Mouse (Mus musculus): ENCODE data around the gene Tgif1. TPM values are rescaled to one million over a fixed set of nuclear protein-coding genes. Genes with fewer than 3 reads are reported as not detected.
A peak's percentile ranks its signal among the peaks of the same experiment; 100 is the strongest.

Gene Tgif1
- total and polyA plus RNA-seq, 2 experiments from 2014 or later = 7.8 to 9.0 TPM

DNA sequence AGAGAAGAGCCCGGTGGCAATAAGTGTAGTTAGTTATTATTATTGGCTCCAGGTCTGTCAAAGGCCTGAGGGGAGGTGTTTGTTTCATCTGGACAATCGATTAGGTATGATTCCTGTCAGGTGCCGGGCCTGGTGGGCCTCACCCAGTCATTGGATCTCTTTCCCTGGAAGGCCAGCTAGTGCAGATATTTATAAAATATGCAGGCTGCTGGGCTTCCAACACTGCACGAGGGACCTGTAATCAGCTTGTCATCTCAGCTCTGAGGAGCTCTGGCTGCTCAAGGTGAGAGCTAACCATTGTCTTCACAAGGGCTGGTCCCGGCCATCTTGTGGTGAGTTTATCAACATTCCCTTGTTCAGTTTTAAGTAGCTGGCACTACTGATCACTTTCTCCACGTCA, 675 bp upstream of the Tgif1 start:
- WGBS = 34% methylated on average over 6 of the region's 6 CpGs
- ATAC-seq (ENCODE audit: insufficient read depth, low read depth) (no peak), DNase-seq (ENCODE audit: low spot score) (no peak)
- no peaks in the 10 kb centered on the region for H3K9me3 ChIP-seq (replicated peaks; ENCODE audit: control insufficient read depth, low read length)
- TF ChIP-seq CTCF (IDR thresholded peaks at IDR 0.05; ENCODE audit: low read depth) (no peak), EP300 (IDR thresholded peaks at IDR 0.05; ENCODE audit: low read depth) (no peak)
- H3K4me3 ChIP-seq (ENCODE audit: low read depth, low read length) = peak overlapping the region; percentile 63
- no peaks in the 10 kb centered on the region for H3K4me1 ChIP-seq (ENCODE audit: control insufficient read depth, insufficient read depth)
- H3K27me3 ChIP-seq (ENCODE audit: control insufficient read depth, insufficient read depth, low read length) = no peaks in the 10 kb centered on the region
- H3K4me2 ChIP-seq (ENCODE audit: low read depth, low read length) = peak overlapping the region; percentile 91
- H3K27ac ChIP-seq (ENCODE audit: low read depth) = peak overlapping the region; percentile 94
- peak overlapping the region; percentile 64; the same call in 1 of the 2 replicates for H3K9ac ChIP-seq (replicated peaks; ENCODE audit: low read depth, low read length)
- no peaks in the 10 kb centered on the region for H3K36me3 ChIP-seq (replicated peaks; ENCODE audit: control insufficient read depth, insufficient read depth, low read length)

DNA sequence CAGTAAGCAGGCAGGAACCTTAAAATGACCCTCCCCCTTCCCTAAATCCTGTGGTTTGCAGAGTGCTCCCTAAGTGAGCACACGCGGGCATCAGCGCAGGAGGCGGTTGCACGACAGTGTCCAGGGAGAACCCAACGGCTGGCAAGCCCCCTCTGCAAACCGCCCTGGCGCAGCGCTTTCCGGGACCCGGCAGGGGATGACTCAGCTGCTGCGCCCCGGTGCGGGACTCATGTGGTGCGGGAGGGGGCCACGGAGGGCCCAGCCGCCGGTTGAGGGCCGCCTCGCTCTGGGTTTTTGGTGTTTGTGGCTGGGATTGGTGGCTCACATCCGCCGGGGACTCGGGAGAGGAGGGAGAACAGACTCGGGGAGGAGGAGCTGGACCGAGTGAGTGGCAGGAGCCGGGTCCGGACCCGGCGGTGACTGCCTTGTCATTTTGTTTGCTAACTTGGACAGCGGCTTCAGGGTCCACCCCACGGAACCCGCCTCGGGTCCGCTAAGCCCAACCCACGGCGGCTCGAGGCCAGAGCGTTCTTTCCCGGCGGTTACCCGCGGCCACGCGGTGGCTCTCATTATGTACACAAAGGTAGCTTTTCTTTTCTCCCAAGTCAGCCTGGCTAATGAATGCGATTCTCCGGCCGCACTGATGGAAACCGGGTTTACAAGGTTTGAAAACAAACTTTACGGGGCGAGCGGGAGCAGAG, 510 bp downstream of the Tgif1 start:
- Histone ChIP-seq H3K36me3 (replicated peaks; ENCODE audit: control insufficient read depth, insufficient read depth, low read length) (no peaks in the 10 kb centered on the region), H3K4me2 (ENCODE audit: low read depth, low read length) (peak overlapping the region; percentile 91), H3K4me1 (ENCODE audit: control insufficient read depth, insufficient read depth) (no peaks in the 10 kb centered on the region), H3K27me3 (ENCODE audit: control insufficient read depth, insufficient read depth, low read length) (no peaks in the 10 kb centered on the region), H3K9ac (replicated peaks; ENCODE audit: low read depth, low read length) (peak overlapping the region; percentile 64), H3K4me3 (ENCODE audit: low read depth, low read length) (peak overlapping the region; percentile 63), H3K9me3 (replicated peaks; ENCODE audit: control insufficient read depth, low read length) (no peaks in the 10 kb centered on the region), H3K27ac (ENCODE audit: low read depth) (peak overlapping the region; percentile 94)
- DNase-seq (ENCODE audit: low spot score) (peak; percentile 86), ATAC-seq (ENCODE audit: insufficient read depth, low read depth) (peak; percentile 70)
- WGBS = under 1% methylated on average over 51 of the region's 51 CpGs
- TF ChIP-seq CTCF (IDR thresholded peaks at IDR 0.05; ENCODE audit: low read depth) (no peak), EP300 (IDR thresholded peaks at IDR 0.05; ENCODE audit: low read depth) (no peak)

DNA sequence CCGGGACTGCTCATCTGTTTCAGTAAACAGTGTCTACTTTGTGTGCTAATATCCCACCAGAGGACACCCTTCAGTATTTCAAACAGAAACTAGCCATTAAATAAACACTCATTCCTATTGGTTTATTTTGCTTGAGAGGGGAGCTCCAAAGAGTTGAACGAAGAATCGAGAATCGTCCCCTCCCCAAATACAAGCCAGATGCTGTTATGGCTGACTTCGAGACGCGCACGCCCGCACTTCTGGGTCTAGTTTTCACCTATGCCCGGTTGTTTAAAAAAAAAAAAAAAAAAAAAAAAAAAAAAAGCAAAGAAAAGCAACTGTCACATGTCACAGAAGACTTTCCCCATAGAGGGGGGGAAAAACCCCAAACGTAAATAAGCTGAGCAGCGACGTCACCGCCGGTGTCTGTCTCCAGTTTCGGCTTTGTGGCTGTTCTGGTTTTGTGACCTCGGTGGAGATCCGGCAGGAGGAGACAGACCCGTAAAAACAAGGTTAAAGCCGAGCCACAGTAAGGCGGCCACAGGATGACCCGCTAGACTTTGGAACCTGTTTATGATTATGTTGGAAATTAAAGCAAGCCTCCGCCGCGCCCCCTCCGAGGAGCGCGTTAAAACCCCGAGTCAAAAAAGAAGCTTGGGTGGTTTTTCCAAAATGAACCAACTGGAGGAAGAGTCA, 1.2 kb downstream of the Tgif1 start:
- Histone ChIP-seq H3K27ac (ENCODE audit: low read depth) (peak overlapping the region; percentile 94), H3K4me1 (ENCODE audit: control insufficient read depth, insufficient read depth) (no peaks in the 10 kb centered on the region), H3K9me3 (replicated peaks; ENCODE audit: control insufficient read depth, low read length) (no peaks in the 10 kb centered on the region), H3K4me3 (ENCODE audit: low read depth, low read length) (peak overlapping the region; percentile 63), H3K4me2 (ENCODE audit: low read depth, low read length) (peak overlapping the region; percentile 91), H3K36me3 (replicated peaks; ENCODE audit: control insufficient read depth, insufficient read depth, low read length) (no peaks in the 10 kb centered on the region), H3K9ac (replicated peaks; ENCODE audit: low read depth, low read length) (peak overlapping the region; percentile 64), H3K27me3 (ENCODE audit: control insufficient read depth, insufficient read depth, low read length) (no peaks in the 10 kb centered on the region)
- no peak for TF ChIP-seq EP300 (IDR thresholded peaks at IDR 0.05; ENCODE audit: low read depth)
- TF ChIP-seq CTCF (IDR thresholded peaks at IDR 0.05; ENCODE audit: low read depth) = no peak
- 1% methylated on average over 29 of the region's 29 CpGs for WGBS
- DNase-seq (ENCODE audit: low spot score) (no peak), ATAC-seq (ENCODE audit: insufficient read depth, low read depth) (no peak)

DNA sequence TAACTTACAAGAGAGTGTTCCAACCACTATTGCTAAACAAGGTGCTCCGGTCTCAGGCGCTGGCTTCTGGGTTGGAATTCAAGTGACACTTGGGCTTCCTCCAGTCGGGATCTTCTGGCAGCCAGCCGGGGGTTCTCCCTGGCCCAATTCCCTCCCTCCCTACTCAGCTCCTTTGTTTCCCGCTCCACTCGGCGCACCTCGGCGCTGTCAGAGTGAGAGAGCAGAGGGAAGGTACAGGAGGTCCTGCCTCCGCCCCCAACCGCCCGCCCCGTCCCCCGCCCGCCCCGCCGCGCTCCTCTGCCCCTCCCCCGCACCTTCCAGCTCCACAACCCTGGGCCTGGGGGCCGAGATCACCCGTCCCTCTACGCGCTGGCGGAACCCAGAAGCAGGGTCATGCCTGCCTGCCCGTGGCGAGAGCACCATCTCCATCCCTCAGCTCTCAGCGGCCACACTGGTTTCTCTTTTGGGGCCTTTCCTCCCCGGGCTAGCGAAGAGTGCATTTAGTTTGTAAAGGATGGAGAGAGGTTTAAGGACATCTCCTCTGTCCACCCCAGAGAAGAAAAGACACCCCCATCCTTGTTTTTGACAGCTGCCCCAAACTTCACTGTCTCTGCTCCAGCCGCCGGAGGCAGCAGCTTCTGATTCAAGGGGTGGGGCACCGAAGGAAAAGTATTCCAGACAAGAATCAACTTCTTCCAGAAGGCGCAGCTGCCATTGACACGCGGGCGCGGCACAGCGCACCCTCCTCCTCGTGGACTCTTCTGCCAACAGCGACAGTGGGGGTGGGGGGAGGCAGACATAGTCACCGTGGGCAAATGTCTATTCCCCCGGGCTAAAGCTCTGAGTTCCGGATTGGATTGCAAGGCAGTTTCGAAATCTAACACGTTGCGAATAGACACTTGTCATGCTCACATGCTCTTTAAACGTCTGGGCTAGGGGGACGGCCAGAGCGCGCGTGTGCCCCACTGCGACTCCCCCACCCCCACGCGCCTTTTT, 2.1 kb downstream of the Tgif1 start:
- ATAC-seq (ENCODE audit: insufficient read depth, low read depth) (peak; percentile 33), DNase-seq (ENCODE audit: low spot score) (peak; percentile 58)
- Histone ChIP-seq H3K27ac (ENCODE audit: low read depth) (peak overlapping the region; percentile 94), H3K36me3 (replicated peaks; ENCODE audit: control insufficient read depth, insufficient read depth, low read length) (no peaks in the 10 kb centered on the region), H3K27me3 (ENCODE audit: control insufficient read depth, insufficient read depth, low read length) (no peaks in the 10 kb centered on the region), H3K9ac (replicated peaks; ENCODE audit: low read depth, low read length) (peak overlapping the region; percentile 64), H3K4me2 (ENCODE audit: low read depth, low read length) (peak overlapping the region; percentile 91), H3K4me3 (ENCODE audit: low read depth, low read length) (peak overlapping the region; percentile 63), H3K4me1 (ENCODE audit: control insufficient read depth, insufficient read depth) (peaks cover 1% of the 10 kb centered on the region; the same call in 1 of the 2 replicates), H3K9me3 (replicated peaks; ENCODE audit: control insufficient read depth, low read length) (no peaks in the 10 kb centered on the region)
- WGBS = under 1% methylated on average over 54 of the region's 54 CpGs
- no peak for TF ChIP-seq EP300 (IDR thresholded peaks at IDR 0.05; ENCODE audit: low read depth)

Data from heart, postnatal 0 days (tissue).